Mouse (Mus musculus) embryonic facial prominence, embryonic 14.5 days (tissue): ENCODE results near the gene Atp8a2. TPM values are rescaled to one million over a fixed set of nuclear protein-coding genes. Genes with fewer than 3 reads are reported as not detected.
A peak's percentile ranks its signal among the peaks of the same experiment; 100 is the strongest.

Experiments
- ATAC-seq: fragments of 200-750 bp; cut with Nextera tagmentation; 2 replicates; pipeline ENCODE4 v1.8.0; 2017; ENCODE audit warnings: low read depth, moderate number of reproducible peaks, moderate TSS enrichment
- DNase-seq: peaks from one replicate; pipeline ENCODE4 v3.0.0-alpha.2; 2015; ENCODE audit warnings: low spot score
- H3K27ac ChIP-seq: fragments of 300-500 bp; sonication (generic); replicated peaks from 2 replicates; pipeline ENCODE4 v1.5.1; 2014; ENCODE audit warnings: low read depth, mild to moderate bottlenecking, low read length, moderate library complexity
- H3K27me3 ChIP-seq: fragments of 300-500 bp; sonication (generic); replicated peaks from 2 replicates; pipeline ENCODE4 v1.6.1; 2014; ENCODE audit warnings: low read length; ENCODE audit not compliant: control insufficient read depth, insufficient read depth
- H3K36me3 ChIP-seq: fragments of 300-500 bp; sonication (generic); 2 replicates; pipeline ENCODE4 v1.6.1; 2014; ENCODE audit warnings: low read length, mixed read lengths; ENCODE audit not compliant: control insufficient read depth, insufficient read depth
- H3K4me1 ChIP-seq: fragments of 300-500 bp; sonication (generic); 2 replicates; pipeline ENCODE4 v1.6.1; 2014; ENCODE audit warnings: antibody characterized with exemption, low read length; ENCODE audit not compliant: control insufficient read depth, insufficient read depth
- H3K4me2 ChIP-seq: fragments of 300-500 bp; sonication (generic); 2 replicates; pipeline ENCODE4 v1.6.1; 2014; ENCODE audit warnings: low read depth, mild to moderate bottlenecking, low read length, moderate library complexity, mixed read lengths
- H3K4me3 ChIP-seq: fragments of 300-500 bp; sonication (generic); 2 replicates; pipeline ENCODE4 v1.5.1; 2014; ENCODE audit warnings: low read depth, mild to moderate bottlenecking, low read length
- H3K9ac ChIP-seq: fragments of 300-500 bp; sonication (generic); 2 replicates; pipeline ENCODE4 v1.6.1; 2014; ENCODE audit warnings: low read depth, mild to moderate bottlenecking, low read length, moderate library complexity, mixed read lengths
- H3K9me3 ChIP-seq: fragments of 300-500 bp; sonication (generic); 2 replicates; pipeline ENCODE4 v1.6.1; 2016; ENCODE audit warnings: low read length; ENCODE audit not compliant: control insufficient read depth
- WGBS: fragments of 180-500 bp; shearing (Covaris S2); extraction: QIAGEN DNeasy Blood & Tissue Kit; methylation state at CpG from one replicate; pipeline ENCODE4 v1.1.7; 2014; 5-methylcytosine and 5-hydroxymethylcytosine counted together
- polyA plus RNA-seq: library from polyadenylated mRNA; unstranded; fragments of >200 nt; fragmentation: Nextera tagmentation; extraction: Ambion mirVana; gene quantifications from 2 replicates; pipeline ENCODE4 v1.2.1, GENCODE M21; 2014

Atp8a2 gene
- polyA plus RNA-seq, 1 experiment from 2014 or later = 3.6 TPM

- 85% methylated on average over 7 of the region's 7 CpGs for WGBS
- no peak for ATAC-seq
- Histone ChIP-seq H3K4me1 (no peaks in the 10 kb centered on the region), H3K4me3 (no peak overlapping the region), H3K9ac (no peak overlapping the region), H3K27ac (no peak overlapping the region), H3K36me3 (no peaks in the 10 kb centered on the region), H3K4me2 (no peak overlapping the region), H3K9me3 (no peaks in the 10 kb centered on the region), H3K27me3 (no peaks in the 10 kb centered on the region)
- DNase-seq = no peak
Measured at GRCm38 (mm10) chr14:59903484-59904130, 293.4 kb downstream of the Atp8a2 start.

GRCm38 (mm10) chr14:59893971-59894370 lies 303.0 kb downstream of the Atp8a2 start:
- Histone ChIP-seq H3K27me3 (no peaks in the 10 kb centered on the region), H3K4me3 (no peak overlapping the region), H3K4me2 (no peak overlapping the region), H3K4me1 (peaks cover 23% of the 10 kb centered on the region), H3K36me3 (no peaks in the 10 kb centered on the region), H3K9ac (no peak overlapping the region), H3K9me3 (no peaks in the 10 kb centered on the region), H3K27ac (no peak overlapping the region)
- WGBS = 68% methylated on average over 1 of the region's 1 CpGs
- DNase-seq (no peak), ATAC-seq (no peak)

- Histone ChIP-seq H3K27me3 (no peaks in the 10 kb centered on the region), H3K9me3 (no peaks in the 10 kb centered on the region), H3K9ac (no peak overlapping the region), H3K36me3 (no peaks in the 10 kb centered on the region), H3K4me1 (peaks cover 37% of the 10 kb centered on the region), H3K4me3 (no peak overlapping the region), H3K4me2 (no peak overlapping the region), H3K27ac (no peak overlapping the region)
- ATAC-seq = no peak
- no peak for DNase-seq
- 80% methylated on average over 8 of the region's 8 CpGs for WGBS
Measured at GRCm38 (mm10) chr14:59892084-59892483, 304.9 kb downstream of the Atp8a2 start.

- whole genome bisulfite sequencing = 82% methylated on average over 5 of the region's 5 CpGs
- ATAC-seq (no peak), DNase-seq (no peak)
- H3K27me3 ChIP-seq = no peaks in the 10 kb centered on the region
- H3K27ac ChIP-seq = no peak overlapping the region
- no peak overlapping the region for H3K9ac ChIP-seq
- no peaks in the 10 kb centered on the region for H3K36me3 ChIP-seq
- H3K4me1 ChIP-seq = peaks cover 43% of the 10 kb centered on the region
- H3K4me3 ChIP-seq = no peak overlapping the region
- no peak overlapping the region for H3K4me2 ChIP-seq
- H3K9me3 ChIP-seq = no peaks in the 10 kb centered on the region
Measured at GRCm38 (mm10) chr14:59891491-59891890, 305.5 kb downstream of the Atp8a2 start.

GRCm38 (mm10) chr14:59890818-59891217 lies 306.2 kb downstream of the Atp8a2 start:
- H3K9me3 ChIP-seq = no peaks in the 10 kb centered on the region
- 45% methylated on average over 5 of the region's 5 CpGs for WGBS
- no peak overlapping the region for H3K9ac ChIP-seq
- H3K27ac ChIP-seq = no peak overlapping the region
- ATAC-seq (no peak), DNase-seq (peak; percentile 24)
- no peak overlapping the region for H3K4me3 ChIP-seq
- no peaks in the 10 kb centered on the region for H3K27me3 ChIP-seq
- H3K36me3 ChIP-seq = no peaks in the 10 kb centered on the region
- peaks cover 45% of the 10 kb centered on the region for H3K4me1 ChIP-seq
- H3K4me2 ChIP-seq = no peak overlapping the region

- H3K36me3 ChIP-seq = no peaks in the 10 kb centered on the region
- H3K4me1 ChIP-seq = peaks cover 45% of the 10 kb centered on the region
- no peaks in the 10 kb centered on the region for H3K9me3 ChIP-seq
- H3K4me3 ChIP-seq = no peak overlapping the region
- no peak overlapping the region for H3K9ac ChIP-seq
- ATAC-seq (no peak), DNase-seq (no peak)
- no peak overlapping the region for H3K4me2 ChIP-seq
- WGBS = 72% methylated on average over 7 of the region's 7 CpGs
- no peak overlapping the region for H3K27ac ChIP-seq
- no peaks in the 10 kb centered on the region for H3K27me3 ChIP-seq
Measured at GRCm38 (mm10) chr14:59890107-59890506, 306.9 kb downstream of the Atp8a2 start.

- Histone ChIP-seq H3K9me3 (no peaks in the 10 kb centered on the region), H3K4me3 (no peak overlapping the region), H3K27me3 (no peaks in the 10 kb centered on the region), H3K4me1 (peaks cover 45% of the 10 kb centered on the region), H3K27ac (no peak overlapping the region), H3K4me2 (no peak overlapping the region), H3K36me3 (no peaks in the 10 kb centered on the region), H3K9ac (no peak overlapping the region)
- DNase-seq (no peak), ATAC-seq (no peak)
- 93% methylated on average over 1 of the region's 1 CpGs for WGBS
Measured at GRCm38 (mm10) chr14:59888446-59888845, 308.5 kb downstream of the Atp8a2 start.

- no peak overlapping the region for H3K4me3 ChIP-seq
- no peaks in the 10 kb centered on the region for H3K27me3 ChIP-seq
- H3K9ac ChIP-seq = no peak overlapping the region
- H3K9me3 ChIP-seq = no peaks in the 10 kb centered on the region
- WGBS = 82% methylated on average over 6 of the region's 6 CpGs
- ATAC-seq (no peak), DNase-seq (no peak)
- no peak overlapping the region for H3K4me2 ChIP-seq
- H3K4me1 ChIP-seq = peaks cover 45% of the 10 kb centered on the region
- no peaks in the 10 kb centered on the region for H3K36me3 ChIP-seq
- H3K27ac ChIP-seq = peak overlapping the region; percentile 45; the same call in 1 of the 2 replicates
Measured at GRCm38 (mm10) chr14:59888046-59888445, 308.9 kb downstream of the Atp8a2 start.
